Mouse (Mus musculus) liver, postnatal 0 days (tissue): ENCODE measurements around the gene Il12a. TPM values are rescaled to one million over a fixed set of nuclear protein-coding genes. Genes with fewer than 3 reads are reported as not detected.
A peak's percentile ranks its signal among the peaks of the same experiment; 100 is the strongest.

Experiments
- ATAC-seq: fragments of 200-750 bp; cut with Nextera tagmentation; 2 replicates; pipeline ENCODE4 v1.8.0; 2017; ENCODE audit warnings: mild to moderate bottlenecking, moderate library complexity
- DNase-seq: peaks from one replicate; pipeline ENCODE4 v3.0.0-alpha.2; 2016
- H3K27ac ChIP-seq: fragments of 300-500 bp; sonication (generic); 2 replicates; pipeline ENCODE4 v1.5.1; 2014; ENCODE audit warnings: antibody characterized with exemption, moderate library complexity, mild to moderate bottlenecking, low read depth
- H3K27me3 ChIP-seq: fragments of 300-500 bp; sonication (generic); 2 replicates; pipeline ENCODE4 v1.6.1; 2014; ENCODE audit warnings: low read length, control low read depth, mixed read lengths; ENCODE audit not compliant: insufficient read depth
- H3K36me3 ChIP-seq: fragments of 300-500 bp; sonication (generic); replicated peaks from 2 replicates; pipeline ENCODE4 v1.6.1; 2014; ENCODE audit warnings: mild to moderate bottlenecking, control low read depth, low read length, moderate library complexity, mixed read lengths; ENCODE audit not compliant: insufficient read depth
- H3K4me1 ChIP-seq: fragments of 300-500 bp; sonication (generic); 2 replicates; pipeline ENCODE4 v1.6.1; 2014; ENCODE audit warnings: antibody characterized with exemption, mild to moderate bottlenecking, control low read depth; ENCODE audit not compliant: insufficient read depth
- H3K4me2 ChIP-seq: fragments of 300-500 bp; sonication (generic); 2 replicates; pipeline ENCODE4 v1.6.1; 2014; ENCODE audit warnings: low read depth, mild to moderate bottlenecking, low read length, moderate library complexity, mixed read lengths
- H3K4me3 ChIP-seq: fragments of 300-500 bp; sonication (generic); 2 replicates; pipeline ENCODE4 v1.5.1; 2014; ENCODE audit warnings: low read depth, low read length
- H3K9ac ChIP-seq: fragments of 300-500 bp; sonication (generic); replicated peaks from 2 replicates; pipeline ENCODE4 v1.6.1; 2014; ENCODE audit warnings: mild to moderate bottlenecking, moderate library complexity
- H3K9me3 ChIP-seq: fragments of 300-500 bp; sonication (generic); 2 replicates; pipeline ENCODE4 v1.6.1; 2016; ENCODE audit warnings: mild to moderate bottlenecking, control low read depth, low read length, mixed read lengths
- CTCF ChIP-seq: sonication (generic); IDR thresholded peaks from 2 replicates; pipeline ENCODE4 v1.5.1; 2016; ENCODE audit warnings: antibody characterized with exemption, low read depth
- EP300 ChIP-seq: IDR thresholded peaks from 2 replicates; pipeline ENCODE4 v1.6.1; 2016; ENCODE audit warnings: antibody characterized with exemption, low read depth, mild to moderate bottlenecking
- whole genome bisulfite sequencing: fragments of 180-500 bp; shearing (Covaris S2); extraction: QIAGEN DNeasy Blood & Tissue Kit; methylation state at CpG from one replicate; pipeline ENCODE4 v1.1.7; 2014; ENCODE audit not compliant: insufficient replicate concordance; 5-methylcytosine and 5-hydroxymethylcytosine counted together
- polyA plus RNA-seq: library from polyadenylated mRNA; unstranded; fragments of >200 nt; fragmentation: Nextera tagmentation; extraction: Ambion mirVana; gene quantifications from 2 replicates; pipeline ENCODE4 v1.2.1, GENCODE M21; 2015

Gene Il12a
- polyA plus RNA-seq, 1 experiment from 2014 or later: 3.2 TPM

GRCm38 (mm10) chr3:68700091-68700490 lies 9.6 kb downstream of the Il12a start:
- no peaks in the 10 kb centered on the region for H3K9me3 ChIP-seq
- H3K27me3 ChIP-seq: no peaks in the 10 kb centered on the region
- WGBS: 67% methylated on average over 4 of the region's 4 CpGs
- no peak for TF ChIP-seq CTCF
- TF ChIP-seq EP300: no peak
- DNase-seq (no peak), ATAC-seq (no peak)
- no peak overlapping the region for H3K9ac ChIP-seq
- H3K27ac ChIP-seq: no peak overlapping the region
- no peaks in the 10 kb centered on the region; the same call in 1 of the 2 replicates for H3K4me1 ChIP-seq
- no peak overlapping the region for H3K4me2 ChIP-seq
- H3K4me3 ChIP-seq: no peak overlapping the region
- H3K36me3 ChIP-seq: no peaks in the 10 kb centered on the region

GRCm38 (mm10) chr3:68706307-68706706 lies 15.9 kb downstream of the Il12a start:
- WGBS: 62% methylated on average over 10 of the region's 10 CpGs
- Histone ChIP-seq H3K36me3 (no peaks in the 10 kb centered on the region), H3K27me3 (no peaks in the 10 kb centered on the region), H3K4me3 (no peak overlapping the region), H3K4me2 (no peak overlapping the region), H3K27ac (no peak overlapping the region), H3K9ac (no peak overlapping the region), H3K9me3 (no peaks in the 10 kb centered on the region), H3K4me1 (peaks cover 2% of the 10 kb centered on the region)
- TF ChIP-seq EP300 (no peak), CTCF (no peak)
- DNase-seq (no peak), ATAC-seq (no peak)

GRCm38 (mm10) chr3:68708230-68708629 lies 17.8 kb downstream of the Il12a start:
- Histone ChIP-seq H3K4me1 (peaks cover 2% of the 10 kb centered on the region), H3K27ac (no peak overlapping the region), H3K9ac (no peak overlapping the region), H3K4me3 (no peak overlapping the region), H3K4me2 (no peak overlapping the region), H3K9me3 (no peaks in the 10 kb centered on the region), H3K27me3 (no peaks in the 10 kb centered on the region), H3K36me3 (no peaks in the 10 kb centered on the region)
- 38% methylated on average over 8 of the region's 8 CpGs for WGBS
- DNase-seq (no peak), ATAC-seq (no peak)
- TF ChIP-seq EP300: no peak
- TF ChIP-seq CTCF: peak; percentile 67

- Histone ChIP-seq H3K4me1 (peaks cover 2% of the 10 kb centered on the region), H3K9me3 (no peaks in the 10 kb centered on the region), H3K36me3 (no peaks in the 10 kb centered on the region), H3K27ac (no peak overlapping the region), H3K4me3 (no peak overlapping the region), H3K9ac (no peak overlapping the region), H3K4me2 (no peak overlapping the region; the same call in 1 of the 2 replicates), H3K27me3 (no peaks in the 10 kb centered on the region)
- ATAC-seq (peak; percentile 83), DNase-seq (peak; percentile 78)
- TF ChIP-seq EP300: no peak
- TF ChIP-seq CTCF: peak; percentile 91
- WGBS: 30% methylated on average over 9 of the region's 9 CpGs
Measured at GRCm38 (mm10) chr3:68709198-68709797, 18.9 kb downstream of the Il12a start.

- WGBS: 57% methylated on average over 1 of the region's 1 CpGs
- TF ChIP-seq EP300 (no peak), CTCF (no peak)
- Histone ChIP-seq H3K4me2 (no peak overlapping the region), H3K9ac (no peak overlapping the region), H3K4me3 (no peak overlapping the region), H3K27me3 (no peaks in the 10 kb centered on the region), H3K4me1 (peaks cover 2% of the 10 kb centered on the region), H3K36me3 (no peaks in the 10 kb centered on the region), H3K27ac (no peak overlapping the region), H3K9me3 (no peaks in the 10 kb centered on the region)
- peak; percentile 5 for DNase-seq
- ATAC-seq: no peak
Measured at GRCm38 (mm10) chr3:68710436-68710835, 20.0 kb downstream of the Il12a start.

GRCm38 (mm10) chr3:68711510-68711909 lies 21.1 kb downstream of the Il12a start:
- Histone ChIP-seq H3K4me1 (no peaks in the 10 kb centered on the region; the same call in 1 of the 2 replicates), H3K27me3 (no peaks in the 10 kb centered on the region), H3K9ac (no peak overlapping the region), H3K9me3 (no peaks in the 10 kb centered on the region), H3K4me3 (no peak overlapping the region), H3K27ac (no peak overlapping the region), H3K36me3 (no peaks in the 10 kb centered on the region), H3K4me2 (no peak overlapping the region)
- no peak for TF ChIP-seq CTCF
- no peak for TF ChIP-seq EP300
- no peak for ATAC-seq
- 75% methylated on average over 5 of the region's 5 CpGs for WGBS
- peak; percentile 7 for DNase-seq
